Mouse (Mus musculus): ENCODE data around the gene Romo1. TPM values are rescaled to one million over a fixed set of nuclear protein-coding genes. Genes with fewer than 3 reads are reported as not detected.
"Not testable (repeated sequence)": the region's sequence is repeated elsewhere in the genome, so short reads cannot be mapped to it uniquely, and the experiment has no call there.

The Romo1 gene
- 338 and 368 TPM in 2 replicates for polyA plus RNA-seq (2015; fragmentation: Nextera tagmentation; extraction: Ambion mirVana)

DNA sequence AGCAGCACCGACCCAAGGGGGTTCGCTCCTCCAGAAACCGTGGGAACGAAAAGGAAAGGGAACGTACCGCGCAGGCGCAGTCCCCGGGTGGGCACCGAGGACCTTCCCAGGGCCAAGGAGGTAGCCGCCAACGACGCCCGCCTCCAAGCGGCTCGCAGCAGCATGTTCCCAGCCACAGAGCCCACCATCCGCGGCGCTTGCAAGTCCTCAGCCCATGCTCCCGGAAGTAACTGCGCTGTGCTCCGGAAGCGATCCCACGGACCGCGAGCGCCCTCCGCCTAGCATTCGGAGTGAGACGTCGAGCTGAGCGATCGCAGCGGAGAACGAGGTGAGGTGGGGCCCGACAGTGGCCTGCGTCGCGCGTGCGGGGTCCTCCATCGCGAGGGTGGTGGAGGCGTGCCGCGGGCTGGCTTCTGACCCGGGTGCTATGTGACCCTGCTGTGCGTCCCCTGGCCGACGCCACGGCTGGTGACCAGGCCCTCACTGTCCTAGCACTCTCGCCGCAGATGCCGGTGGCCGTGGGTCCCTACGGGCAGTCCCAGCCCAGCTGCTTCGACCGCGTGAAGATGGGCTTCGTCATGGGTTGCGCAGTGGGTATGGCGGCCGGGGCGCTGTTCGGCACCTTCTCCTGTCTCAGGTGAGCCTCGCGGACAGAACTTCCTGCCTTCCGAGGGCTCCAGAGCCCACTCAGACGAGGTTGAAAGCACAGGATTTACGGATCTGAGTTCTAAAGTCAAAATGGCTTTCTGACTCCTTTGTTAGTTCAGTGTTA, at the start of gene Romo1, which contains the start of gene Nfs1:
Gene Romo1, plus strand, starts transcription at position 87 of the 772 bp plus-strand sequence.
Gene Nfs1, minus strand, starts transcription at position 234 of the 772 bp plus-strand sequence.
- peaks cover 15% of the 10 kb centered on the region for H3K36me3 ChIP-seq (ENCODE audit: control insufficient read depth, insufficient read depth, low read length)
- H3K4me1 ChIP-seq (replicated peaks; ENCODE audit: control insufficient read depth, insufficient read depth, low read length), result peaks cover 4% of the 10 kb centered on the region
- no peaks in the 10 kb centered on the region for H3K27me3 ChIP-seq (ENCODE audit: control insufficient read depth, insufficient read depth, low read depth, low read length)
- peak within 1 kb of the TSS; percentile 86 for H3K4me3 ChIP-seq (ENCODE audit: low read length)
- ATAC-seq (ENCODE audit: low read depth), result peak; percentile 98
- peak within 1 kb of the TSS; percentile 95 for H3K27ac ChIP-seq (ENCODE audit: low read length)
- peak within 1 kb of the TSS; percentile 95 for H3K9ac ChIP-seq (ENCODE audit: low read length)
- H3K9me3 ChIP-seq (ENCODE audit: control insufficient read depth, low read length), result no peaks in the 10 kb centered on the region
- WGBS, result under 1% methylated on average over 60 of the region's 70 CpGs
- H3K4me2 ChIP-seq (ENCODE audit: low read depth, low read length), result peak within 1 kb of the TSS; percentile 71

DNA sequence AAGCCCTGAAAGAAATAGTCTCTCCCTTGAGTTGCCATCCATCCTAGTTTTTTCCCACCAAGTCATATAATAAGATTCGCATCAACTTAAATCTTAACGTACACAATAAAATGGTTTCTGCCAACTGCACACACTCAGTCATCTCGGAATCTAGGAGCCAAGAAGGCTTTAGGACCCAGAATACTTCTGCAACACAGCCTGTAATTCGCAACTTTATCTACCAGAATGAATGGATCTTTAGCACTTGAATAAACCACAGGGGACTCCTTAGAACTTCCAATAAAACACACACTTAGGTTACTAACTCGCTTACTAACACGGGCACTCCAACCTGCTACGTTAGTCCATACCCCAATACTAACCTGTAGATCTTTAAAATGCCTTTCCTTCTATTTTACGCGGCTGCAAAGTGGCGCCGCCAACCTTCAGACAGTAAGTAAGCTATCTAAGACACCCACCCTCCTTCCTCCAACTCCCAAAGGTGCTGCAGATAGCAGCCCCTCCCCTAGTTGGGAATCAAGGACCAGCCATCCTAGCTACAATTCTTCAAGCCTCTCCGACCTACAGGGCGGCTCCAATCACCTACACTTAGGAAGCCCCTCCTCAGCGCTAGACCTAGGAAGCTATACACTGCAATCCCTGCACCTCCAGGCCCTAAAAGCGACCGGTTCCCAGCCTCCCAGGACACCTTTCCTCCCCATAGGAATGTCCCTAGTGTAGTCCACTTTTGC, 33.0 kb upstream of the Romo1 start:
- WGBS, result 0% methylated on average over 16 of the region's 16 CpGs
- H3K4me3 ChIP-seq (ENCODE audit: low read length), result peak overlapping the region; percentile 83
- no peaks in the 10 kb centered on the region for H3K9me3 ChIP-seq (ENCODE audit: control insufficient read depth, low read length)
- H3K27me3 ChIP-seq (ENCODE audit: control insufficient read depth, insufficient read depth, low read depth, low read length), result no peaks in the 10 kb centered on the region
- peaks cover 10% of the 10 kb centered on the region for H3K4me1 ChIP-seq (replicated peaks; ENCODE audit: control insufficient read depth, insufficient read depth, low read length)
- peak overlapping the region; percentile 90 for H3K9ac ChIP-seq (ENCODE audit: low read length)
- peak overlapping the region; percentile 77 for H3K27ac ChIP-seq (ENCODE audit: low read length)
- peak; percentile 71 for ATAC-seq (ENCODE audit: low read depth)
- H3K4me2 ChIP-seq (ENCODE audit: low read depth, low read length), result peak overlapping the region; percentile 73
- H3K36me3 ChIP-seq (ENCODE audit: control insufficient read depth, insufficient read depth, low read length), result no peaks in the 10 kb centered on the region

DNA sequence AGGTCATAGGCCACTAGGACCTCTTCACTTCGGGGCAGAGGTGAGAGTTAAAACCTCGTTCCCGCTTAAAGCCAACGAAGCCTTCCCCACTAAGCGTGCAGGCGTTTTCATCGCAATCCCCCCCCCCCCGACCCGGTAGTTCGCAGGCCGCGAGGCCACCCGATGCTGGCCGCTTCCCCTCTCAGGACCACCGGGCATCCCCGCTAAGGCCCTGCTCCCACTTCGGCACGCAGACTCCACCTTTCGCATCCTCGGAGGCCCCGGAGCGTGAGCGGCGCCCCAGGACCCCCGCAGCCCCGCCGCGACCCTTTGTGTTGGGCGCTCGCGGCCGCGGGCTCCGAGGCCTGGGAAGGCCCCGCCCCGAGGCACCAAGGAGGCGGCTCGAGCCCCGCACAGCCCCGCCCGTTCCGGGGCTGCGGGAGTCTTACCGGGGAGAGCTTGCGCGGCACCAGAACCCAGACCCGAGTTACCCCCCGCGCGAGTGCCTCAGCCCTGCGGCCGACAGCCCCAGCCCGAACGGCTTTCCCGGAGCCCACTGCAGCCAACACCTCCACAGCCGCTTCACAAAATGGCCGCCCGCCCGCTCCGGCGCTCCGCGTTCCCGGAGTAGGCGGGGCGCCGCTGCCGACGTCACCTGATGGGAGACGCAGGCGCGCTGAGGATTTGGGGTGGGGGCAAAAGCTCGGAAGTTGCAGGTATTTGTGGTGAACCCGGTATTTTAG, 32.3 kb upstream of the Romo1 start, which contains the start of the genes Cpne1 and Rbm12:
Gene Cpne1, minus strand, starts transcription at position 608 of the 722 bp plus-strand sequence.
Gene Rbm12, minus strand, starts transcription at position 621 of the 722 bp plus-strand sequence.
- peaks cover 10% of the 10 kb centered on the region for H3K4me1 ChIP-seq (replicated peaks; ENCODE audit: control insufficient read depth, insufficient read depth, low read length)
- H3K4me3 ChIP-seq (ENCODE audit: low read length), result peak within 1 kb of the TSS; percentile 83
- no peaks in the 10 kb centered on the region for H3K9me3 ChIP-seq (ENCODE audit: control insufficient read depth, low read length)
- H3K36me3 ChIP-seq (ENCODE audit: control insufficient read depth, insufficient read depth, low read length), result no peaks in the 10 kb centered on the region
- peak within 1 kb of the TSS; percentile 90 for H3K9ac ChIP-seq (ENCODE audit: low read length)
- peak within 1 kb of the TSS; percentile 73 for H3K4me2 ChIP-seq (ENCODE audit: low read depth, low read length)
- peak; percentile 96 for ATAC-seq (ENCODE audit: low read depth)
- WGBS, result under 1% methylated on average over 65 of the region's 74 CpGs
- no peaks in the 10 kb centered on the region for H3K27me3 ChIP-seq (ENCODE audit: control insufficient read depth, insufficient read depth, low read depth, low read length)
- H3K27ac ChIP-seq (ENCODE audit: low read length), result peak within 1 kb of the TSS; percentile 77

DNA sequence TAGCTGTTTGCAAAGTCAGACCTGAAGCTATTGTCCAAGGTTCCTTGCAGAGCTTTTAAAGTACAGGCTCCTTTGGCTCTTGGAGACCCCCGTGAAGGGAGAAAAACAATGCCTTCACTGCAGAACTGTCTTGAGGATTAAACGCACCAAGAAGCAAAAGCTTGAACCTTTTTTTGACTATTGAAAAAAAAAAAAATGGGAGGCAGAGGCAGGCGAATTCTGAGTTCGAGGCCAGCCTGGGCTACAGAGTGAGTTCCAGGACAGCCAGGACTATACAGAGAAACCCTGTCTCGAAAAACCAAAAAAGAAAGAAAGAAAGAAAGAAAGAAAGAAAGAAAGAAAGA, 31.8 kb upstream of the Romo1 start:
- not testable (repeated sequence) for H3K36me3 ChIP-seq (ENCODE audit: control insufficient read depth, insufficient read depth, low read length); H3K4me1 ChIP-seq (replicated peaks; ENCODE audit: control insufficient read depth, insufficient read depth, low read length); H3K27me3 ChIP-seq (ENCODE audit: control insufficient read depth, insufficient read depth, low read depth, low read length); H3K9me3 ChIP-seq (ENCODE audit: control insufficient read depth, low read length); ATAC-seq (ENCODE audit: low read depth)
- H3K4me2 ChIP-seq (ENCODE audit: low read depth, low read length), result peak overlapping the region; percentile 50
- peak overlapping the region; percentile 83 for H3K4me3 ChIP-seq (ENCODE audit: low read length)
- peak overlapping the region; percentile 77 for H3K27ac ChIP-seq (ENCODE audit: low read length)
- peak overlapping the region; percentile 90 for H3K9ac ChIP-seq (ENCODE audit: low read length)
- WGBS, result 16% methylated on average over 5 of the region's 5 CpGs

DNA sequence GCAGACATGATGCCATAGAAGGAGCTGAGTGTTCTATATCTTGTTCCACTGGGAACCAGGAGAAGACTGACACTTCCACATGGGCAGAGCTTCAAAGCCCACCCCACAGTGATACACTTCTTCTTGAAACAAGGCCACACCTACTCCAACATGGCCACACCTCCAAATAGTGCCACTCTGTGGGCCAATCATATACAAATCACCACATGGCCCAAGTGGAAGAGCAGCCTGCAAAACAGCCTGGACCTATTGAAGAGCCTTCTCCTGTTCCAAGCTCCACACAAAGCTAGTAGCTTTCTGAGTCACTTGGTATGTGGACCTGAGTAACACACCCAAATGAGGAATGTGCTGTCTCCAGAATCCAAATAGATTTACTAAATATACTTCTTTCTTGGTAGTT, 24.3 kb upstream of the Romo1 start:
- no peaks in the 10 kb centered on the region for H3K9me3 ChIP-seq (ENCODE audit: control insufficient read depth, low read length)
- peaks cover 3% of the 10 kb centered on the region; the same call in 1 of the 2 replicates for H3K36me3 ChIP-seq (ENCODE audit: control insufficient read depth, insufficient read depth, low read length)
- no peak overlapping the region for H3K4me3 ChIP-seq (ENCODE audit: low read length)
- H3K4me2 ChIP-seq (ENCODE audit: low read depth, low read length), result no peak overlapping the region
- no peaks in the 10 kb centered on the region for H3K4me1 ChIP-seq (replicated peaks; ENCODE audit: control insufficient read depth, insufficient read depth, low read length)
- no peaks in the 10 kb centered on the region for H3K27me3 ChIP-seq (ENCODE audit: control insufficient read depth, insufficient read depth, low read depth, low read length)
- no peak overlapping the region for H3K27ac ChIP-seq (ENCODE audit: low read length)
- H3K9ac ChIP-seq (ENCODE audit: low read length), result no peak overlapping the region
- ATAC-seq (ENCODE audit: low read depth), result no peak

DNA sequence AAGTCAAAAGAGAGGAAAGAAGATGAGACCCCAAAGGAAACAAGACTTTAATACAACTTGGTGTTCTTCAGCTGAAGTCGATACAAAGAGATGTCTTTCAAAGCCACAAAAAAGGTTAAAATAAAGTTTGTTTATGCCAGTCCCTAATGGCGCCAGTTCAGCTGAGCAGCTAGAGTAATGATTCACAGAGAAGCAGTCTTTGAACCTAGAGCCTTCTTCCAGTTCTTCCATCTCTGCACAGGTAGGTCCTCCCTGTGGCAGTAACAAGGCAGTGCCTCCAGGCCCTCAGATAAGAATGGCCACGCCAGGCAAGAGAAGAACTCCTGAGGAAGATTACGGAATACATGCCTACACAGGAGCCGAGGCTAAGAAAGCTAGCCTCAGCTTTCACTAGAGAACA, 20.1 kb upstream of the Romo1 start:
- WGBS, result 92% methylated on average over 5 of the region's 5 CpGs
- peaks cover 6% of the 10 kb centered on the region; the same call in 1 of the 2 replicates for H3K36me3 ChIP-seq (ENCODE audit: control insufficient read depth, insufficient read depth, low read length)

DNA sequence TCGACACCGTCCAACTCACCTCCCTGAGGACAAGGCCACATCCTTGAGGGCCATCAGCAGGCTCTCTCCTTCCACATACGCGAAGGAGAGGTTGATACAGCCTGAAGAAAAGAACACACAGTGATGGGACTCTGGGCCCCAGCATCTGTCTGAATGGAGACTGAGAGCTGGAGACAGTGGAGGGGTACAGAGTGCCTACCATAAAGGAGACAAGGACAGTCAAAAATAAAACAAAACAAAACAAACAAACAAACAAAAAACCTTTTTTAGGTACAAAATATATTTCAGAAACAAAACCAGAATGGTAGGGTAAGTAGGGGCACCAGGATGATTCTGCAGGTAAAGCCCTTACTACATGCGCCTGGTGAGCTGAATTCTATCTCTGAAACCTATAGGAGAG, 16.8 kb upstream of the Romo1 start, which contains the start of gene Gm28036:
Gene Gm28036, minus strand, starts transcription at position 101 of the 400 bp plus-strand sequence.
- no peak within 1 kb of the TSS for H3K27ac ChIP-seq (ENCODE audit: low read length)
- H3K36me3 ChIP-seq (ENCODE audit: control insufficient read depth, insufficient read depth, low read length), result peaks cover 8% of the 10 kb centered on the region; the same call in 1 of the 2 replicates
- H3K4me2 ChIP-seq (ENCODE audit: low read depth, low read length), result no peak within 1 kb of the TSS
- no peaks in the 10 kb centered on the region for H3K9me3 ChIP-seq (ENCODE audit: control insufficient read depth, low read length)
- ATAC-seq (ENCODE audit: low read depth), result no peak
- H3K4me1 ChIP-seq (replicated peaks; ENCODE audit: control insufficient read depth, insufficient read depth, low read length), result no peaks in the 10 kb centered on the region
- 95% methylated on average over 5 of the region's 5 CpGs for WGBS
- no peak within 1 kb of the TSS for H3K4me3 ChIP-seq (ENCODE audit: low read length)
- H3K27me3 ChIP-seq (ENCODE audit: control insufficient read depth, insufficient read depth, low read depth, low read length), result no peaks in the 10 kb centered on the region
- no peak within 1 kb of the TSS for H3K9ac ChIP-seq (ENCODE audit: low read length)

More for the DNA sequence above, 20.1 kb upstream of the Romo1 start:
- Histone ChIP-seq H3K9me3 (ENCODE audit: control insufficient read depth, low read length) (no peaks in the 10 kb centered on the region), H3K27ac (ENCODE audit: low read length) (no peak overlapping the region), H3K4me2 (ENCODE audit: low read depth, low read length) (no peak overlapping the region), H3K4me3 (ENCODE audit: low read length) (no peak overlapping the region), H3K27me3 (ENCODE audit: control insufficient read depth, insufficient read depth, low read depth, low read length) (no peaks in the 10 kb centered on the region), H3K4me1 (replicated peaks; ENCODE audit: control insufficient read depth, insufficient read depth, low read length) (no peaks in the 10 kb centered on the region), H3K9ac (ENCODE audit: low read length) (no peak overlapping the region)
- no peak for ATAC-seq (ENCODE audit: low read depth)

DNA sequence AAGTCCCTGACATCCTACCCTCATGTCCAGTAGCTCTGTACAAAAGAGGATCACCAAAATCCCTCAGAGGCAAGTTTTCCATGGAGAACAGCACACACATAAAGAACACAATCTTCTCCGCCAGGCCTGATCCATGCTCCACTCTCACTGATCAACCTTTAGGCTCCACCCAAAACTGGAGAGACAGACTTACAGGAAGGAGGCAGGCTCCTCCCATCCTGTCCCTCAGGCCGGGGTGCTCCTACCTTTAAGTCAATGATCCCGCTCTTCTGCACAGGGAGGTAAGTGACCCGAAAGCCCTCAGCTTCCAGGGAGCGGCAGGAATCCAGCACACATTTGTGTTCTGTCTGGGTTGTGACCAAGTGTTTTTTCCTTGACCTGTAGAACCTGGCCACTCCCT, 9.7 kb upstream of the Romo1 start:
- Histone ChIP-seq H3K4me1 (replicated peaks; ENCODE audit: control insufficient read depth, insufficient read depth, low read length) (no peaks in the 10 kb centered on the region), H3K27me3 (ENCODE audit: control insufficient read depth, insufficient read depth, low read depth, low read length) (no peaks in the 10 kb centered on the region), H3K36me3 (ENCODE audit: control insufficient read depth, insufficient read depth, low read length) (peaks cover 2% of the 10 kb centered on the region; the same call in 1 of the 2 replicates), H3K27ac (ENCODE audit: low read length) (no peak overlapping the region), H3K4me2 (ENCODE audit: low read depth, low read length) (no peak overlapping the region), H3K9ac (ENCODE audit: low read length) (no peak overlapping the region; the same call in 1 of the 2 replicates), H3K4me3 (ENCODE audit: low read length) (no peak overlapping the region), H3K9me3 (ENCODE audit: control insufficient read depth, low read length) (no peaks in the 10 kb centered on the region)
- WGBS, result 83% methylated on average over 5 of the region's 5 CpGs
- no peak for ATAC-seq (ENCODE audit: low read depth)
